Mouse (Mus musculus): ENCODE measurements around the gene Olfr469.
"Not testable (repeated sequence)": the region's sequence is repeated elsewhere in the genome, so short reads cannot be mapped to it uniquely, and the experiment has no call there.

Gene Olfr469

DNA sequence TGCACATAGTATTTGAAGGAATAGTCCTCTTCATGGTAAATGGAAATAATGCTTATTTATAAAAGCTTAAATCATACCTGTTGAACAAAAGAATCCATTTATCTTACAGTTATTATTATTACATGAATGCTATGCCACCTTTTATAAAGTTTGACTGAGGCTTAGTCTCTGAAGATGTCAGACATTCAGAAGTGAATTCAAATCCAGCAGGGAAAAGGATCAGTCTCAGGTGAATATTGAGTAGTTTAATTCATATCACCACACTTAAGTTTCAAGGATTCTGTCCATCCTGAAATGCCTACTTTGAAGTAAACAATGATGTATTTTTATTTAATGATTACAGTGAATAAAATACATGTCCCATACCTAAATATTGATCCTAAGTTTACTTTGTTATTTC lies at the start of gene Olfr469:
Gene Olfr469 (minus strand): TSS at position 101 of the 400 bp plus-strand sequence.
- in situ Hi-C loops (cut with MboI; ENCODE audit: low sequenced_read_pairs) = not testable (repeated sequence)

DNA sequence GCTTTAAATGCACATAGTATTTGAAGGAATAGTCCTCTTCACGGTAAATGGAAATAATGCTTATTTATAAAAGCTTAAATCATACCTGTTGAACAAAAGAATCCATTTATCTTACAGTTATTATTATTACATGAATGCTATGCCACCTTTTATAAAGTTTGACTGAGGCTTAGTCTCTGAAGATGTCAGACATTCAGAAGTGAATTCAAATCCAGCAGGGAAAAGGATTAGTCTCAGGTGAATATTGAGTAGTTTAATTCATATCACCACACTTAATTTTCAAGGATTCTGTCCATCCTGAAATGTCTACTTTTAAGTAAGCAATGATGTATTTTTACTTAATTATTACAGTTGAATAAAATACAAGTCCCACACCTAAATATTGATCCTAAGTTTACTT lies 22.0 kb upstream of the Olfr469 start, which contains the start of gene Olfr470:
Gene Olfr470 (minus strand): TSS at position 101 of the 400 bp plus-strand sequence.
- in situ Hi-C loops (cut with MboI; ENCODE audit: low sequenced_read_pairs) = not testable (repeated sequence)

DNA sequence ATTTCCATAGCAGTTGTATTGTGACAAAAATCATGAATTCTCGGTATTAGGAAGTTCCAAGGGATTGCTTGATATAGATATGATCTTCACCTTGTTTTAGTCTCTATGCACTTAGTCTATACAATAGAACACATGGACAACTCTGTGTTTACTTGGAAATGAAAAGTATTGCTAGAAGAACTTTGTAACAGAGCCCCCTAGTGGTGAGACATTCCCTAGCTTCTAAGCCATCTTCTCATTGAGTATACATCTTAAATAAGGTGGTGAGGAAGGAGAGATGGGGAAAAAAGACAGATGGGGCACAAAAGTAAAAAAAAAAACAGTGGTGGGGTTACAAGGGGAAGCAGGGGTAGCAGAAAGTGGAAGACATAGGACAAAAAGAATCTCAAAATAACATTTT lies 16.4 kb upstream of the Olfr469 start:
- in situ Hi-C loops (cut with MboI; ENCODE audit: low sequenced_read_pairs) = no loop called here

DNA sequence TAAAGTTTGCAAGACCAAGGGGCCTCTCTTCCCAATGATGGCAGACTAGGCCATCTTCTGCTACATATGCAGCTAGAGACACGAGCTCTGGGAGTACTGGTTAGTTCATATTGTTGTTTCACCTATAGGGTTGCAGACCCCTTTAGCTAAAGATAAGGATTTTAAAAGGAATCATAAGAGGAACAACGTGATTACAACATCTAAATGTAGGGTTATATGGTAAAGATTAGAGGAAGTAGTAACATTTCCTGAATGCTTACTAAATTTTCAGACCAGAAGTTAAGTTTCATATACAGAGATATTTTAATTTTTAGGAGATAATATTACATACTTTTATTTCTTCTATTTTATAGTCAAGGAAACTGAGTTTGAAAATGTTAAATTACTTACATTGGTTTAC lies 1.5 kb downstream of the Olfr469 start:
- in situ Hi-C loops (cut with MboI; ENCODE audit: low sequenced_read_pairs) = not testable (repeated sequence)

DNA sequence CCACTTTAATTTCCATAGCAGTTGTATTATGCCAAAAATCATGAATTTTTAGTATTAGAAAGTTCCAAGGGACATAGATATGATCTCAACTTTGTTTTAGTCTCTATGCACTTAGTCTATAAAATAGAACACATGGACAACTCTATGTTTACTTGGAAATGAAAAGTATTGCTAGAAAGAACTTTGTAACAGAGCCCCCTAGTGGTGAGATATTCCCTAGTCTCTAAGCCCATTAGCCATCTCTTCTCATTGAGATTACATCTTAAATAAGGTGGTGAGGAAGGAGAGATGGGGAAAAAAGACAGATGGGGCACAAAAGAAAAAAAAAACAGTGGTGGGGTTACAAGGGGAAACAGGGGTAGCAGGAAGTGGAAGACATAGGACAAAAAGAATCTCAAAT lies 5.9 kb downstream of the Olfr469 start:
- in situ Hi-C loops (cut with MboI; ENCODE audit: low sequenced_read_pairs) = no loop called here

DNA sequence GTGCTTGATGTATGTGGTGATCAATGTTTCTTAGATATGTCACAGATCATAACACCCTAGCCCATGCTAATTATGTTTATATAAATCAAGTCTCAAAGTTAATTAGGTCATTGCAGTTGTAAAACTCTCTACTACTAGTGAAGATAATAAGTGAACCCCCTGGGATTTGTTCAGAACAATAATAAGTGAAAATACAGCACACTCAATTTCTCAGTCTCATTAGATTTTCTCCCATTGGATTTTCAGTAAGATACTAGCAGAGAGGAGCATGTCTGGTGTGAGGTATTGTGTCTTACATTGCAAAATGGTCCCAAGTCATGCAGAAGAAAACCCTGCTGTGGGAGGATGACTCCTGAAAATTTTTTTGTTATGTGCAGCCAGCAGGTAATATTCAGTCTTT lies 13.4 kb downstream of the Olfr469 start, which contains the start of gene Olfr467:
Gene Olfr467 (plus strand): TSS at position 301 of the 400 bp plus-strand sequence.
- in situ Hi-C loops (cut with MboI; ENCODE audit: low sequenced_read_pairs) = no loop called here

DNA sequence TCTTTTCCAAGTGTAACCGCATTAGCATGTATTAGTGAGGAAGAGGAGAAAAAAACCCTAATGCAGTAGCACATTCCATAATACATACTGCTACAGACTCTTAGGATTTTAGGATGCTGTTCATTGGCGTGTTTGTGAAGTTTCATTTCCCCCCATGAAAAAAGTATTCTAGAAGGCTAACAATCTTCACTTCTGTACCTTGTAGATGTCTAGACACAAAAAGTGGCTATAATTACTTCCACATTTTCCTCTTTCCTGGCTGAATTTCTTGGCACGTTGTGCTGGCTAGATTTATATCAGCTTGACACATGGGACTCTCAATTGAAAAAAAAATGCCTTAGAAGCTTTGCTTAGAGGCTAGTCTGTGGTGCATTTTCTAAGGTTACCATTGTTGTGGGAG lies 23.2 kb downstream of the Olfr469 start:
- in situ Hi-C loops (cut with MboI; ENCODE audit: low sequenced_read_pairs) = no loop called here

DNA sequence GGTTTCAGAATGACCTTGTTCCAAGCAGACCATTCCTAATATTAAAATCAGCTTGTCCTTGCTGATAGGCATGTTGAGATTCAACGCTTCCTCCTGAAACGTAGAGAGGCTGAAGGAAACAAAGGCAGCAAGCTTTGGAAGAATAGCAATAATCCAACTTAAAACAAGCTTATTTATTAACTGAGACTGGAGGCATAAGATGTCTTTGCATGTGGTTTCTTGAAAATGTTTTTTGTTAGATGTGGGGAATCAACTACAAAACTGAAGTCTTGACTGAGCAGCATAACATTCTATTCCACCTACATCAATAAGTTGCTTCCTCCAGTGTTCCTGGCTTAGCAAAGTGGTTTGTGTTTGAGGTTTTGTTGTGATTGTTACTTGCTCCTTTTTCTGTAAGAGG lies 24.2 kb downstream of the Olfr469 start, which contains the start of gene Ovch2:
Gene Ovch2 (minus strand): TSS at position 101 of the 400 bp plus-strand sequence.
- in situ Hi-C loops (cut with MboI; ENCODE audit: low sequenced_read_pairs) = no loop called here

DNA sequence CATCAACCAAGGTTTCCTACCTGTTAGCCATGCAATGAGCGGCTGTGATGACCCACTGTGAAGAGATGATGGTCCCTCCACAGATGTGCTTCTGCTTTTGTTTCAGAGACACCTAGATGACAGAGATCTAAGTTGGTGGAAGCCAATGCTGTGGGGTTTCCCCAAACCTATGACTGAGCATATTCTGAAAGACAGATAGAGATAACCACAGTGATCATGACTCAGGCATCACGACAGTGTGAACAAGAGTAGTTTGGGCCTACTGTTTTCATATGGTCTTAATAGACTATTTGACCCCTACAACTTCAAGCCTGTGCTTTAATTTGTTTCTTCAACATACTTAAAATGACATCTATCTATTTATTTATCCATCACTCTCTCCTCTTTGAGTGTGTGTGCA lies 28.8 kb downstream of the Olfr469 start:
- in situ Hi-C loops (cut with MboI; ENCODE audit: low sequenced_read_pairs) = no loop called here

DNA sequence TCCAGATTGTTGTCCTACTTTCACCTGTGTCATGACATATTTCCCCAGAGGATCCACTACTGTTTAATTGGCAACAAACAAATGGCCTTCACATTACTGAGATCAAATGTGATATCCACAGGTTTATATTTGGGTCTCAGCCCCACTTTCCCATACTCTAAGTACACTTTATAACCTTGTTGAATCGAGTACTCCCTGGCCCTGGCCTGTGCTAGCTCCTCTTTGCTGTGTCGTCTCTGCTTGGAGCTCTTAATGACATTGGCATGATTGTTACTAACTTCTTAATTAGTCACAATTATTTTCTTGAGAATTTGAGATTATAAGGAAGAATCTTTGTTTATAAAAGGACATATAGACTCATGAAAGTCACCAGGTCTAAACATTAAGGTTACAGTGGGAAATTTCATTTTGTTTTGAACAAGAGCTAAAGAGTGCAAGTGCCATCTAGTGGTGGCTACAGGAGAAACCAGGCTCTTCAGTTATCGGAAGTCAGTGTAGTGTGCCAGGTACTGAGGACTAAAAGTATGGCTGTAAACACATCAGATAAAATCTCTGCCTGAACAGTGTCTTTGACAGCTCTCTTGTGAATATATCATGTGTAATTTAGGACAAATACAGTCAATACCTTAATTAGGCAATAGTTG lies 37.2 kb downstream of the Olfr469 start:
- in situ Hi-C loops (cut with MboI; ENCODE audit: low sequenced_read_pairs) = no loop called here

DNA sequence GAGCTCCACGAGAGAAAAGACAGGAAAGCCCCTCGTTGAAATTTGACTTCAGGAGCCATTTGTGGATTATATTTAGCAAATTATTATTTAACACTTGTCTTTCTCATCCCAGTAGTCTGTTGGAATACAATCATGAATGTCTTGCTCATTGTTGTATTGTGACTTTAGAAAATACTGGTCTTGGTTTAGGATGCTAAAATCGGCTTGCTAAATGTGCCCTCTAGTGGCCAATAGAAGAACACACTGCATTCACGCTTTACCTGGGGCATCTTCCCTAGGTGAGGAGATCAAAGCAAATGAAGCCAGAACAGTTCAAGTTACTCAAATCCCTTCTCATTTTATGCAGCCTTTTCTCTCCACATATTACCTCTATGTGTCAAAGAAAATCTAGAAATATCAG lies 45.7 kb downstream of the Olfr469 start:
- in situ Hi-C loops (cut with MboI; ENCODE audit: low sequenced_read_pairs) = no loop called here

DNA sequence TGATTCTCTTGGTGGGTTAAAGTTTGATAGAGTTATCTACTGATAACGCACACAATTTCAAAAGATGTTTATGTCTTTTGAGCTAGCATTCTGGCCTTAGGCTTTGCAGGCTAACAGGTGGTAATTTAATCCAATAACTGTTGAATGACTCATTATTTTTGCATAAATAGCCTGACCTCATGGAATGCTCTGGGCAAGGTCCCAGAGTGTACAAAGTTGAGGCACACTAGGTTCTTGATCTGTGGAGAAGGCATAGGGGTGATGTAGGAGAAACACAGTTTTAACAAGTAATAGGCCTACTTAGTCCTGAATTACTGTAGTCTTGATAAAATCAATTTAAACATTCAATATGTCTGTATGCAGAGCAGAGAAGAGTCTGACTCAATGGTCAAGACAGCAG lies 47.1 kb downstream of the Olfr469 start:
- in situ Hi-C loops (cut with MboI; ENCODE audit: low sequenced_read_pairs) = no loop called here

DNA sequence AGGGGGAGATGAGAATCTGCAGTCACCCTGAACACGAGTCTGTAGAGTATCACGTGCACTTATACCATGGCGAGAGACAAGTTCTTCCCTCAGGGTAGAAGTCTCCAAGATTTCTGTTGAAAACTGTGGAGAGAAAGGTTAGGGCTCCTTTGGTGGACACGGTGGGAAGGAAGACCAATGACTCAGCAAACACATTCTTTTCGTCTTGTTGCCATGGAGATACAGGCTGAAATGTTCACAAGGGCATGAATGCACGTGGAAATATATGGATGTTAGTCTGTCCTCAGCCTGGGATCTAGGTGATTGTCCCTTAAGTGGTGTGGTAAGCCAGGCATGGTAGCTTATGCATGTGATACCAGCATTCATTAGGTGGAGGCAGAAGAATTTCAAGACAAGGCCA lies 54.5 kb downstream of the Olfr469 start:
- in situ Hi-C loops (cut with MboI; ENCODE audit: low sequenced_read_pairs) = loop anchor here (25.0 kb wide), 1 partner anchor 559 kb away; the partner anchor contains the start of gene Rbmxl2
